Mouse (Mus musculus): ENCODE results near the gene Mcu.

DNA sequence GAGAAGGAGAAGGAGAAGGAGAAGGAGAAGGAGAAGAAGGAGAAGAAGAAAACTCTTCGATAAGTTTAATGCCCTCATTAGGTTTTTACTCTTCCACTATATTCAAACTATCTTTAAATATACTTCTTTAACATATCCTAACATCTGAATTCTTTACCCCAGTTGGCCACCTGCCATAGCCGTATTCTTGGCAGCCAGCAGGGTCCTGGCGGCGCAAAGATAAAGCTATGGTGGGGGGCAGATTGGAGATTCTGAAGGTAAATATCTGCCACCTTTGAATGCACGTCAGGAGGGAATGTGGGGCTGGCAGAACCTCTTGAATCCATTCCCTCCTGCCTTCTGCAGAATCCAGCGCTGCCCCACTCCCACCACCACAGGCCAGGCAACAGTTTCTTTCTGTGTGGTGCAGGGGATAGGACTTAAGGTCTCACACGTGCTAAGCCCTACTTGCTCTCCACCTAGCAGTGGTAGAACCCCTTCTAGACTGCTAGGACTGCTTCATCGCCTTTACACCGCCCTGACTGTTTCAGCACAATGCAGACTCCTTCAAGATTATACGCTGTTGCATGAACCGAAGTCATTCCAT, 11.5 kb downstream of the Mcu start:
- TF ChIP-seq CTCF (IDR thresholded peaks at IDR 0.05; ENCODE audit: control insufficient read depth, insufficient read depth, insufficient replicate concordance, low read depth, low read length) (no peak), POLR2A (IDR thresholded peaks at IDR 0.05; ENCODE audit: control insufficient read depth, low read depth, low read length) (no peak)

Measured in testis, adult 2 months (tissue).